15 mouse cellular contexts compared by ENCODE assay signal in genomic region chr10:62878056-62878455, GRCm38 (mm10).
"Had no signal": no experiment of that assay in that cellular context is flagged by ENCODE, and none has a peak within 500 bp of the region (broad histone marks: within the 10 kb centered on the region; RNA-seq: fewer than 3 reads in every experiment).

No protein-coding gene starts in this region.

- H3K36me3 ChIP-seq: stomach, embryonic 15.5 days had no signal

- H3K9me3 ChIP-seq: midbrain, embryonic 12.5 days; neural tube, embryonic 12.5 days; stomach, embryonic 15.5 days had no signal

- H3K4me1 ChIP-seq: midbrain, embryonic 12.5 days; neural tube, embryonic 12.5 days; stomach, embryonic 15.5 days had no signal

- ATAC-seq: midbrain, embryonic 16.5 days had no signal

- H3K4me3 ChIP-seq: midbrain, embryonic 10.5 days; midbrain, embryonic 12.5 days; neural tube, embryonic 12.5 days; stomach, embryonic 15.5 days had no signal

- H3K27me3 ChIP-seq: midbrain, embryonic 12.5 days; neural tube, embryonic 12.5 days; stomach, embryonic 15.5 days had no signal

- H3K9ac ChIP-seq: lung, embryonic 14.5 days; midbrain, embryonic 12.5 days; neural tube, embryonic 12.5 days; stomach, embryonic 15.5 days had no signal

- H3K4me2 ChIP-seq: lung, embryonic 14.5 days; midbrain, embryonic 12.5 days; neural tube, embryonic 12.5 days; stomach, embryonic 15.5 days had no signal

- H3K27ac ChIP-seq: midbrain, embryonic 10.5 days; midbrain, embryonic 12.5 days; neural tube, embryonic 12.5 days; stomach, embryonic 15.5 days; stomach, postnatal 0 days had no signal

- DNase-seq: lung, adult 18-20 months; lung, embryonic 14.5 days; lung, postnatal 10 days; lung, postnatal 4 days; midbrain, embryonic 14.5 days; right cerebral cortex, postnatal 14 days; thymus, adult 2 months; thymus, postnatal 25 days; thymus, postnatal 4 days had no signal
